Mouse (Mus musculus) hindbrain, embryonic 16.5 days (tissue): Measurements from ENCODE around the gene Card19. TPM values are rescaled to one million over a fixed set of nuclear protein-coding genes. Genes with fewer than 3 reads are reported as not detected.
A peak's percentile ranks its signal among the peaks of the same experiment; 100 is the strongest.

Experiments
- ATAC-seq: fragments of 200-750 bp; cut with Nextera tagmentation; 2 replicates; pipeline ENCODE4 v1.8.0; 2017; ENCODE audit warnings: moderate TSS enrichment, moderate library complexity
- H3K27ac ChIP-seq: fragments of 300-500 bp; sonication (generic); 2 replicates; pipeline ENCODE4 v1.5.1; 2014; ENCODE audit warnings: low read depth, mild to moderate bottlenecking, control low read depth, low read length, moderate library complexity
- H3K27me3 ChIP-seq: fragments of 300-500 bp; sonication (generic); replicated peaks from 2 replicates; pipeline ENCODE4 v1.6.1; 2014; ENCODE audit warnings: low read length; ENCODE audit not compliant: control insufficient read depth, insufficient read depth
- H3K36me3 ChIP-seq: fragments of 300-500 bp; sonication (generic); 2 replicates; pipeline ENCODE4 v1.6.1; 2014; ENCODE audit warnings: mild to moderate bottlenecking, low read length, moderate library complexity, mixed read lengths; ENCODE audit not compliant: control insufficient read depth, insufficient read depth
- H3K4me1 ChIP-seq: fragments of 300-500 bp; sonication (generic); 2 replicates; pipeline ENCODE4 v1.6.1; 2014; ENCODE audit warnings: low read depth, low read length; ENCODE audit not compliant: control insufficient read depth, insufficient read depth
- H3K4me2 ChIP-seq: fragments of 300-500 bp; sonication (generic); 2 replicates; pipeline ENCODE4 v1.6.1; 2014; ENCODE audit warnings: mild to moderate bottlenecking, low read length, control low read depth, moderate library complexity
- H3K4me3 ChIP-seq: fragments of 300-500 bp; sonication (generic); 2 replicates; pipeline ENCODE4 v1.5.1; 2014; ENCODE audit warnings: mild to moderate bottlenecking, low read length, control low read depth, moderate library complexity
- H3K9ac ChIP-seq: fragments of 300-500 bp; sonication (generic); 2 replicates; pipeline ENCODE4 v1.6.1; 2014; ENCODE audit warnings: low read depth, mild to moderate bottlenecking, control low read depth, low read length, moderate library complexity
- H3K9me3 ChIP-seq: fragments of 300-500 bp; sonication (generic); 2 replicates; pipeline ENCODE4 v1.6.1; 2014; ENCODE audit warnings: mild to moderate bottlenecking, low read length, moderate library complexity; ENCODE audit not compliant: control insufficient read depth
- WGBS: fragments of 180-500 bp; shearing (Covaris S2); extraction: QIAGEN DNeasy Blood & Tissue Kit; methylation state at CpG from one replicate; pipeline ENCODE4 v1.1.7; 2014; 5-methylcytosine and 5-hydroxymethylcytosine counted together
- polyA plus RNA-seq: library from polyadenylated mRNA; unstranded; fragments of >200 nt; fragmentation: Nextera tagmentation; extraction: Ambion mirVana; gene quantifications from 2 replicates; pipeline ENCODE4 v1.2.1, GENCODE M21; 2015

Gene Card19
- polyA plus RNA-seq, 1 experiment from 2014 or later: 37.7 TPM

- H3K27me3 ChIP-seq: no peaks in the 10 kb centered on the region
- H3K9ac ChIP-seq: peak overlapping the region; percentile 68
- H3K4me3 ChIP-seq: peak overlapping the region; percentile 57
- peak overlapping the region; percentile 85 for H3K4me2 ChIP-seq
- ATAC-seq: no peak; the same call in 1 of the 2 replicates
- peaks cover 26% of the 10 kb centered on the region for H3K4me1 ChIP-seq
- H3K36me3 ChIP-seq: no peaks in the 10 kb centered on the region
- no peaks in the 10 kb centered on the region for H3K9me3 ChIP-seq
- WGBS: 17% methylated on average over 11 of the region's 11 CpGs
- peak overlapping the region; percentile 52 for H3K27ac ChIP-seq
Measured at GRCm38 (mm10) chr13:49186798-49187287, 29.0 kb downstream of the Card19 start.

- 50% methylated on average over 5 of the region's 5 CpGs for WGBS
- H3K9ac ChIP-seq: no peak overlapping the region
Measured at GRCm38 (mm10) chr13:49183646-49184045, 32.2 kb downstream of the Card19 start.

GRCm38 (mm10) chr13:49183161-49183560 lies 32.7 kb downstream of the Card19 start:
- no peaks in the 10 kb centered on the region for H3K36me3 ChIP-seq
- 58% methylated on average over 5 of the region's 5 CpGs for WGBS
- H3K4me3 ChIP-seq: no peak overlapping the region
- H3K27me3 ChIP-seq: no peaks in the 10 kb centered on the region
- H3K9ac ChIP-seq: no peak overlapping the region
- no peaks in the 10 kb centered on the region for H3K9me3 ChIP-seq
- no peak overlapping the region for H3K27ac ChIP-seq
- peaks cover 9% of the 10 kb centered on the region for H3K4me1 ChIP-seq
- ATAC-seq: no peak
- H3K4me2 ChIP-seq: no peak overlapping the region

More at GRCm38 (mm10) chr13:49183646-49184045, 32.2 kb downstream of the Card19 start:
- Histone ChIP-seq H3K4me3 (no peak overlapping the region), H3K27ac (no peak overlapping the region), H3K9me3 (no peaks in the 10 kb centered on the region), H3K36me3 (no peaks in the 10 kb centered on the region), H3K27me3 (no peaks in the 10 kb centered on the region), H3K4me1 (peaks cover 13% of the 10 kb centered on the region), H3K4me2 (no peak overlapping the region)
- ATAC-seq: no peak

- H3K27ac ChIP-seq: no peak overlapping the region
- H3K4me1 ChIP-seq: no peaks in the 10 kb centered on the region; the same call in 1 of the 2 replicates
- no peak overlapping the region for H3K9ac ChIP-seq
- no peaks in the 10 kb centered on the region for H3K36me3 ChIP-seq
- H3K4me2 ChIP-seq: no peak overlapping the region
- no peaks in the 10 kb centered on the region for H3K27me3 ChIP-seq
- H3K4me3 ChIP-seq: no peak overlapping the region
- H3K9me3 ChIP-seq: no peaks in the 10 kb centered on the region
- ATAC-seq: no peak
- WGBS: 77% methylated on average over 3 of the region's 3 CpGs
Measured at GRCm38 (mm10) chr13:49181411-49181984, 34.3 kb downstream of the Card19 start.

GRCm38 (mm10) chr13:49180691-49181090 lies 35.1 kb downstream of the Card19 start:
- Histone ChIP-seq H3K4me2 (no peak overlapping the region), H3K4me1 (no peaks in the 10 kb centered on the region; the same call in 1 of the 2 replicates), H3K27ac (no peak overlapping the region), H3K27me3 (no peaks in the 10 kb centered on the region), H3K9me3 (no peaks in the 10 kb centered on the region), H3K4me3 (no peak overlapping the region), H3K9ac (no peak overlapping the region), H3K36me3 (no peaks in the 10 kb centered on the region)
- 65% methylated on average over 1 of the region's 1 CpGs for WGBS
- no peak for ATAC-seq

GRCm38 (mm10) chr13:49180274-49180673 lies 35.6 kb downstream of the Card19 start:
- no peaks in the 10 kb centered on the region; the same call in 1 of the 2 replicates for H3K4me1 ChIP-seq
- H3K27me3 ChIP-seq: no peaks in the 10 kb centered on the region
- no peaks in the 10 kb centered on the region for H3K36me3 ChIP-seq
- H3K4me3 ChIP-seq: no peak overlapping the region
- H3K9me3 ChIP-seq: no peaks in the 10 kb centered on the region
- no peak overlapping the region for H3K27ac ChIP-seq
- no peak overlapping the region for H3K9ac ChIP-seq
- WGBS: 91% methylated on average over 5 of the region's 5 CpGs
- no peak for ATAC-seq
- no peak overlapping the region for H3K4me2 ChIP-seq

GRCm38 (mm10) chr13:49178839-49179585 lies 36.8 kb downstream of the Card19 start:
- Histone ChIP-seq H3K27ac (no peak overlapping the region), H3K4me1 (no peaks in the 10 kb centered on the region; the same call in 1 of the 2 replicates), H3K9ac (no peak overlapping the region), H3K27me3 (no peaks in the 10 kb centered on the region), H3K4me3 (no peak overlapping the region), H3K36me3 (no peaks in the 10 kb centered on the region), H3K4me2 (no peak overlapping the region), H3K9me3 (no peaks in the 10 kb centered on the region)
- 56% methylated on average over 19 of the region's 19 CpGs for WGBS
- ATAC-seq: peak; percentile 94

GRCm38 (mm10) chr13:49175509-49175908 lies 40.3 kb downstream of the Card19 start:
- Histone ChIP-seq H3K9me3 (no peaks in the 10 kb centered on the region), H3K27ac (no peak overlapping the region), H3K9ac (no peak overlapping the region), H3K4me2 (no peak overlapping the region), H3K4me1 (peaks cover 5% of the 10 kb centered on the region), H3K36me3 (no peaks in the 10 kb centered on the region), H3K27me3 (no peaks in the 10 kb centered on the region), H3K4me3 (no peak overlapping the region)
- no peak for ATAC-seq
- WGBS: 79% methylated on average over 10 of the region's 10 CpGs

GRCm38 (mm10) chr13:49172971-49173596 lies 42.8 kb downstream of the Card19 start:
- Histone ChIP-seq H3K9me3 (no peaks in the 10 kb centered on the region), H3K4me3 (no peak overlapping the region), H3K9ac (no peak overlapping the region), H3K4me2 (no peak overlapping the region), H3K4me1 (peaks cover 5% of the 10 kb centered on the region), H3K36me3 (no peaks in the 10 kb centered on the region), H3K27me3 (no peaks in the 10 kb centered on the region), H3K27ac (no peak overlapping the region; the same call in 1 of the 2 replicates)
- peak; percentile 68 for ATAC-seq
- WGBS: 6% methylated on average over 12 of the region's 12 CpGs
